Mouse (Mus musculus): ENCODE measurements around the gene Insl6.

Gene Insl6

DNA sequence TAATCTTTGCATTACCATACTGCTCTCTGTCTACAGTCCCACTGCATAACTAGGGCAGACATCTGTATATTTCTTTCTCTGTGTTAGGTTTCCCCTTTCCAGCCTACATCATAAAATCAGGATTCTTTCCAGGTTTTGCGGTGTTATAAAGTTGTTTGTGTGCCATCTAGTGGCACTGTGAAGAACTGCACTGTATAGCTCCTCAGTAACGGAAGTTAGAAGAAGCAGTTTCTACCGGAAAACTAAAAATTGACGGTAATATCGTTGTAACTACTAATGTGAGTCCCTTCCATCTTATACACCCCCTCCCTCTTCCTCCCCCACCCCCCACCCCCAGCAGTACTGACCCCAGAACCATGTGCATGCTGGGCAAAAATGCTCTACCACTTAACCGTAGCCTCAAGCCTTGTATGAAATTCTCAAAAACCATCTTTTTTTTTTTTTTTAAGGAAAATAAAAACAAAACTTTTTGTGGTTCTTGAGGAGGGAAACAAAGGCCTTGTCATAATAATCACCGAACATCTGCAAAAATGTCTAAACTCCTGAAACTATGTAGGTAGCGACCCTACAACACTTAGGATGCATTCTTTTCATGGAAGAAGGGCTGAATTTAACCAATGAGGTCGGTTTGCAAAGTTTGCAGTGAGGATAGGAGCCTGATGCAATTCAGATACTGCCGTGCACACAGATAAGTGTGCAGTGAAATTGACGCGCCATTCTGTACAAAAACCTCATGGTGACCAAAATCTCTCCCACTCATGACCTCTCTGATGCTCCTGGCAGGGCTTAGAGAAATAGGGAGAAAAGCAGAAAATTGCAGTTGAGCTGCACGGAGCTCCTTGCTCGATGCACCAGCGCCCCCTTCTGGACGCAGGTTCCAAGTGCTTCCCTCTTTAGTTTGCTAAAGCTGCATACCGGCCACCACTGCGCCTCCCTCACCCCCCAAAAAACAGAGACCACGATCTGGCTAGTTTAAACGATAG lies 30.0 kb upstream of the Insl6 start:
- peak; percentile 77 for DNase-seq (ENCODE audit: inconsistent ontology term)

DNA sequence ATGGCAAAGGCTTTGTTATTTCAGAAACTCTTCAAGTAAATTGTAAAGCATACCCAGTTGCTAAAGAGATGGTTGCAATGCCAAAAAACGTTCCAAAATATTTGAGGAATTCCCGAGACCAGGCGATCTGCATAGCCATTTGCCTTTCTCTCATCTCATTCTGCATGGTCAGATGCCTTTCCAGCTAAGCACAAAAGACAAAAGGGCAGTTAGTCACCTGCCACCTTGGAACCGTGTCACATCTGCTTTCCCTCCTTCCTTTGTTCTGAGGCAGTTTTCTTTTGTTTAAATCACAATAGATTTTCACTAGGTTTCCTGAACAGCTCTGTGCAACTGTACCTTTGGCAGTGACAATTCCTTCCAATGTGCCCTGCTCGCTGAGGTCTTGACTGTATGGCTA lies 25.8 kb upstream of the Insl6 start:
- peak; percentile 86 for DNase-seq (ENCODE audit: inconsistent ontology term)

DNA sequence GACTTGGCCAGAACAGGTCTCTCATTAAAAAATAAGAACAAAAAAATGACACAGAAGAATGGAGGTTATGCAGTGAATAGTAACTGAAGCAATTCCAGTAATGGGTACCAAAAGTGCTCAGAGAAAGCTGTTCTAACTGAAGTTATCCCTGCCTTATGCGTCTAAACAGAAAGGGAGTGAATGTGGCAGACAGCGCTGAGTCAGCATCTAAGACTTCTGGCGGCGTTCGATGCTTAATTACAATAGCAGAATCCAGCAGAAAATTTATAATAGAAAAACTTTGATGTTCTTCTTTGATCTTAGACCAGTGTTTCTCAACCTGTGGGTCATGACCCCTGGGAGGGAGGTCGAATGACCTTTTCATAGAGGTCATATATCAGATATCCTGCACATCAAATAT lies 20.5 kb upstream of the Insl6 start:
- no peak for DNase-seq (ENCODE audit: inconsistent ontology term)

DNA sequence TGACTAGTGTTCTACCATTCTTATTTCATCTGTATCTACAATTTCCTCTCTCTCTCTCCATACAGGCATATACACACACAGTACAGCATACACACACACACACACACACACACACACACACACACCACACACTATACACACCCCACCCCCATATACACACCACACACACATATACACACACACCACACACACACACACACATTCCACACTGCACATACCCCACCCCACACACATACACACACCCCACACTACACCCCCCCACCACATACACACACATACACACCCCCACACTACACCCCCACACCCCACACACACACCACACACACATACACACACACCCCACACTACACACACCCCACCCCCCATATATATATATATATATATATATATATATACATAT lies 19.7 kb upstream of the Insl6 start:
- DNase-seq (ENCODE audit: inconsistent ontology term): no peak

DNA sequence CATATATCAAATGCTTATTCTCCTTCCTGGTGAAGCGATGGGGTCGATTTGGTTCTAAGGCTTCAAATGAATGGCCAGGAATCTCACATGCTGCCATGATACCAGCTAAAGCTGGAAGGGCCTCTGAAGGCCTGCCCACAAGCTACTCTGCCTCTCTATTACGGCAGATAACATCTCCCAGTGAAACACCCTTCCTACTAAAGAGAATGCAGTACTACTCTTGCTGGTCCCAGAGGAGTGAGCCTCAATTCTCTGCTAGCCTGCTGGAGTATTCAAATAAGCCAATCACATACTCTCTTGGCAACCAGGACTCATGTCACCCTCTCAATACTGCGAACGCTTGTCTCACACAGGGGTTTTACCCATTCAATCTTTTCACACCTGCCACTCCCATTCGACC lies 17.1 kb upstream of the Insl6 start:
- DNase-seq (ENCODE audit: inconsistent ontology term): no peak

DNA sequence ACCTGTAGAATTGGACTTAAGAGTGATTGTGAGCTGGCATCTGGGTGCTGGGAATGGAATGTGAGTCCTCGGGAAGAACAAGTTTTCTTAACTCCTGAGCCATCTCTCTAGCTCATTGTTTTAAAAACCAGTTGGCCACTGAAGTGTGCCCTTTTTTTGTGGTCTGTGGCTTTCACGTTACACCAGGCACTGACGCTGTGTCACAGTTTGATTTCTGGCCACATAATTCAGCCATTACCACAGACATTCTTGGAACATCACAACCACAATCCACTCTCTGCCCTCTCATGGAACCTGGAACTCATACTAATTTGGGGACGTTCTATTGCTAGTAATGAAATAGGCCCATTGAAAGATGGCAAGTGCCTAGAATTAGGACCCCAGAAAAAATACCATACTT lies 15.9 kb upstream of the Insl6 start:
- DNase-seq (ENCODE audit: inconsistent ontology term): peak; percentile 85

DNA sequence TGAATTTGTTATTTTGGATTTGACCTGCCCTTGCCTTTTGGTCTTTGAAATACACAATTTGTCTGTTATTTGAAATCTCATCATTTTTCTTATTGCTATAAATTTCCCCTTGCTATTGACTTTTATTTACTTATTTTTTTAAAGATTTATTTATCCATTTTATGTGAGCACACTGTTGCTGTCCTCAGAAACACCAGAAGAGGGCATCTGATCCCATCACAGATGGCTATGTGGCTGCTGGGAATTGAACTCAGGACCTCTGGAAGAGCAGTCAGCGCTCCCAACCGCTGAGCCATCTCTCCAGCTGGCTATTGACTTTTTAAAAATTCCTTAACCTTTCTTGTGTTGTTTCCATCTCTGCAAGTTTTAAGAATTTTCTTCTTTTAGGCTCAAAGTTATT lies 11.5 kb upstream of the Insl6 start:
- DNase-seq (ENCODE audit: inconsistent ontology term): no peak

DNA sequence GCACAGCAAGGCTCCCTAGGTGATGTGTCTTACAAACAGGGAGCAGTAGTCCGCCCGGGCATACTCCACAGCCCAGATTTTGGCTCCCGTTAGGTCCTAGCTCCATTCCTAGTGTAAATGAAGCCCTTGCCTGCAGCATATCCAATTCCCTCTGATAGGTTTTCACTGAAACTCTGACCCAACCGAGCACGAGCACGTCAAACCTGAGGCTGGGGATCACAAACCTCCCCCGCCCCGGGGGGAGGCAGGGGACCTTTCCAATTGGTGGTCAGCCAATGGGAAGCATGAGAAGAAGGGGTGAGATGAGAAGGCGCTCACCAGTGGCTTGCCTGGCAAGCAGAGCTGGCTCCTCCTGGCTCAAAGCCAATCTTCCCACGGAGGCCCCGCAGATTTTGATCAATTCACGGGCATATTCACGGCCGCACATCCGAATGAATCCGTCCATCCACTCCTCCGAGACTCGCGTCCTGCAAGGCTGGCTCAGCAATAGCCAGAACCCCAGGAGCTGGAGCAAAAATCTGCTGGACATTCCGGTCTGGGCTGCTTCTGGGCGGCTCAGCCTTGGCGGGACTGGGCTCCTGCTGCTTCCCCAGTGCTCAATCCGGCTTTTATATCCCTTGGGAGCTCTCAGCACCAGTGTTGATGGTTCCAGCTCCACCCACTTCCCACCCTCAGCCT lies 9.1 kb upstream of the Insl6 start, which contains the start of gene Rln1:
Rln1 (minus strand) TSS at position 603 of the 678 bp plus-strand sequence.
- peak; percentile 71 for DNase-seq (ENCODE audit: inconsistent ontology term)

DNA sequence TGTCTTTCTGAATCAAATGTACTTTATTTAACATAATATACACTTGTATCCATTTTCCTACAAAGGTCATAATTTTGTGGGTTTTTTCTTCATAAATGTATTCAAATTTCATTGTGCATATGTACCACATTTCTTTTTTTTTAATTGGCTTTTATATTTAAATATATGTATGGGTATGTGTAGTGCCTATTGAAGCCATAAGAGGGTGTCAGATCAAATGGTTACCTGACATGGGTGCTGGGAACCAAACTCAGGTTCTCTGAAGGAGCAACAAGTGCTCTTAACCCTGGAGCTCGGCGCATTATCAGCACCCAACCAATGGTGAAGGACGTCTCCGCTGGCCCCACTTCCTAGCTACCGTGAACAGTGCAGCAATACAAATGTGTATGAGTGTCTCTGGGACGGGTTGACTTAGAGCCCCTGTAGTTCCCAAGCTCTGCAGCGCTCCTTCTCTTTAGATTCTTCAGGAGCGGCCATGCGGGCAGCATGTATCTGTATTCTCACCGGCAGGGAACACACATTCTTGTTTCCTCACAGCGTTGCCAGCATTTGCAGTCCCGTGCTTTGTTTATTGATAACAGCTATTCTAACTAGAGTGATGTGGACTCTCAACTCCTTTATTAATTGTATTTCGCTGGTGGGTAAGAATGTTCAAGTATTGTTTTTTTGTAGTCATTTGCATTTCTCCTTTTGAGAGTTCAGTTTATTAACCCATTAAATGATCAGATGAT lies 1.8 kb upstream of the Insl6 start:
- DNase-seq (ENCODE audit: inconsistent ontology term): no peak

DNA sequence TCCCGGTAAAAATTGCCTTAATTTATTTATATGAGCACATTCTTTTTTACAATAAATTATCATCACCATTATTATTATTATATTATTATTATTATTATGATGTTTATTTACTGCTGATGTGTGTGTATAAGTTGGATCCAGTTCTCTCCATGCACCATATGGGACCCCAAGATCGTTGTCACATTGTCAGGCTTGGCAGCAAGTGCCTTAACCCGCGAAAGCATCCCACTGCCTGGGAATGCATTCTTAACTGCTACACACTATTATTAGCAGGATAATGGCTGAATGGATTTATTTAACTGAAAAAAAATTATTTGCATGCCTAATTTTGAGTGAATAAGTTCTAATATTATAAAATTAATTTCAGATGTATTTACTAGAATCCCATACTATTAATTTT lies 1.2 kb upstream of the Insl6 start:
- DNase-seq (ENCODE audit: inconsistent ontology term): no peak

DNA sequence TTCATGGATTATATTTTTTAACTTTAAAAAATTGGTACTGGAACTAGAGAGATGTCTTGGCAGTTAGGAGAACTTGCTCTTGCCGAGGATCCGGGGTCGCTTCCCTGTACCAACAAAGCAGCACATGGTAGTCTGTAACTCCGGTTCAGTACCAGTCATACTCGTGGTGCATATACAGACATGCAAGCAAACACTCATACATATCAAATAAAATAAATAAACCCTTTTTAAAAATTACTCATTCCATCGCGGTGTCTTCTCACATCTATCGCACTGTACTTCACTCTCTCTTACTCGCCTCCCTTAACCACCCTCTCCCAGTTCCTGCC lies 660 bp upstream of the Insl6 start:
- DNase-seq (ENCODE audit: inconsistent ontology term): no peak

DNA sequence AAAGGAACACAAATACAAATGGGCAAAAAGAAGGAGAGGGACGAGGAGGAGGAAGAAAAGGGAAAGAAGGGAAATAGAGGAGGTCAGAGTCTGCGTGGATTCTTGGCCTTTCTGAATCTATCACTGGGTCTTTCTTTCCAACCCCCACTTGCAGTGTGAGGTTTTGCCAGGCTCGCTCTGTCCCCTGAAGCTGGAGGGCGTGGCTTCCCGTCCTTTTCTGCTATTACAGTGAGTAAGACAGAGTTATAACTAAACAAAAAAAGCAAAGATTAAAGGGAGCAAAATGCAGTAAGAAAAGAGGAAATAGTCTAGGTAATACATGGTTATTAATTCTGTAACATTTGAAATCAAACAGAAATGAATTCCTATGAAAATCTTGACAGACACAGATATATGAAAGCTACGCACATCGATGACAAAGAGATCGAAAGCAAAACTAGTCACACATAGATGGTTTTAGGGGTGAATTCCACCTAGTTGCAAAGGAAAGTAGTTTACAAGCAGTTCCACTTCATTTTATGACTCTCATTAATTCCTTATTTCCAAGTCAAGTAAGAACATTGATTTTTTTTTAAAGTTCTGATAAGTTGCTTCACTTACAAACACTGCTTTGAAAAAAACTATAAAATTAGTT lies 1.6 kb downstream of the Insl6 start:
- DNase-seq (ENCODE audit: inconsistent ontology term): no peak

DNA sequence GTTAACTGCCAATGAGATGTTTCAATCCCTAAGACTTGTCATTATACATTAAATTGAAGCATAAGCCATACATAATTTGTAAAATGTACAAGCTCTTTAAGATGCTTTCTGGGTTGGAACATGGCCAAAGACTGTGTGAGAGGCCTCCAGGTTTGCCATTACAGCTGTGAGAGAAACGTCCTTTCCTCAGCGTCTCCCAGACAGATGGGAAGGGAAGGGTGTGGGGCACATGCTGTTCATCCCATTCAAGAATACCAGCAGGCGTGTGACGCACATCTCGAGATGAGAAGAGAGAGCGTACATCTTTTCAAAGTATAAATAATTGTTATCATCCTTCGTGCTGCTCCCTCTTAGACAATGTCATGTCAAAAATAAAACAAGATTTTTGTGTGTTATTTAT lies 12.5 kb downstream of the Insl6 start:
- DNase-seq (ENCODE audit: inconsistent ontology term): no peak

DNA sequence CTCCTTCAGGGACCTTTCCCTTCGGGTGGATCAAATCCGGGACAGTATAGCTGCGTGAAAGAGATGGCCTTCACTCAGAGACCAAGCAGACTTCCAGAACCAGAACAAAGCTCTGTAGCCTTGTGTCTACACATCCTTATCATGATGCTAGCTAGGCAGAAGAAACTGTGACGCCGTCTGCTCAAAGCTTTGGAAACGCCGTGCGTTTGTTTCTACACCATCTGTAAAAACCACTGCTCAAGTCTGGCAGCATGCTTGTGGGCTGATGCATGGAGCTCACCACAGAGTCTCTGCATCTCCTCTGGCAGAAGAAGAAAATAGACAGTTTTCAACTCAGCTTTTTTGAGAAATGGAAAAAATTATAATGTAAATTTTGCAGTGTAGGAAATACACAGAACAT lies 13.4 kb downstream of the Insl6 start:
- DNase-seq (ENCODE audit: inconsistent ontology term): no peak

DNA sequence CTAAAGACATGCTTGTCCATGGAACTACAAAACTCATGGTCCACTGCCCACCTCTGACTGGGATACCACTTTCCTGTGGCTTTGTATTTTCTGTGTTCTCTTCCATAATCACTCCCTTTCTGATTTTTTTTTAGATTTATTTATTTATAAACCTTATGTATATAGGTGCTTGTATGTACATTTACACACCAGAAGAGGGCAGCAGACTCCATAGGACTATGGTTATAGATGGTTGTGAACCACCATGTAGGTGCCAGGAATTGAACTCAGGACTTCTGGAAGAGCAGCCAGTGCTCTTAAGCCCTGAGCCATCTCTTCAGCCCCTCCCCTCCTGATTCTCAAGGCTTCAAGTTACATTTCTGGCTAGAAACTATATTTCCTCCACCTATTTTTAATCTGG lies 16.3 kb downstream of the Insl6 start:
- no peak for DNase-seq (ENCODE audit: inconsistent ontology term)

DNA sequence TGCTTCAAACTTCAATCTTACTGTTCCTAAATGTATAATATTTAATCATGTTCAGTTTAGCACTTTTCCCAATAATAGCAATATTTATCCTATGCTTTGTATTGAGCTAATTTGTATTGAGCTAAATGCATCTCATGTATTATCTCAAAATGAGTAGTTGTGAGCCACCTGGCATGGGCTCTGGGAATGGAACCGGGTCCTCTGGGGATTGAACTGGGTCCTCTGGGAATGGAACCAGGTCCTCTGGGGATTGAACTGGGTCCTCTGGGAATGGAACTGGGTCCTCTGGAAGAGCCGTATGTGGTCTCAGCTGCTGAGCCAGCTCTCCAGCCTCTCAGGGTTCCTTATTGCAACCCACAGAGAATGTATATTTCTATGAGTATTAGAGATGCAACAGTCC lies 23.0 kb downstream of the Insl6 start:
- DNase-seq (ENCODE audit: inconsistent ontology term): no peak

DNA sequence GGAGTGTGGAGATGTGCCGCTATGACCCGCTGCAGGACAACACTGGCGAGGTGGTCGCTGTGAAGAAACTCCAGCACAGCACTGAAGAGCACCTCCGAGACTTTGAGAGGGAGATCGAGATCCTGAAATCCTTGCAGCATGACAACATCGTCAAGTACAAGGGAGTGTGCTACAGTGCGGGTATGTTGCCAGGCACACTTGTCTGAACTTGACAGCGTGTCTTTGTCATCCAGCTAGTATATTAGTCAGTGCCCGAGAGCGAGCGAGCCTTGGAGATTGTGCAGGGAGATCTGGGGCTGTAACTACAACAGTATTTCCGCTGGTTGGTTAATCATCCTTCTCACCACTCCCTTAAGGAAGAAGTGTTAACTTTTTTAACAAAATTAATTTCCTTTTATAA lies 24.2 kb downstream of the Insl6 start:
- DNase-seq (ENCODE audit: inconsistent ontology term): no peak

DNA sequence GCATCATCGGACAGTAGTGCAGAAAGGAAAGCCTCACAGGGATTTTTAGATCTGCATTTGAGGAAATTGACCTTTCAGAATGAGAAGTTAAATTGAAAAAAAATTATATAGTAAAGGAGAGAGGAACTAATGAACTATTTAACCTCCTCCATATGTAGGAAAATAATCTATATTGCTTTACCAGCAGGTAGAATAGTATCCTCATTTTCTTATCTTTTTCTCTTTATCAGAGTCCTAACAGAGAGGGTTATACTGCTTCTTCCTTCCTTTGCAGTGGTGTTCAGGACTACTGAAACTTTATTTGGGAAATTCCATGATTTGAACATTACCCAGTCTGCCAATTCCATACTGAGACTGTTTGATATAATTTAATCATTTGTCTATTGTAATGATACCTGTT lies 27.8 kb downstream of the Insl6 start:
- DNase-seq (ENCODE audit: inconsistent ontology term): no peak

DNA sequence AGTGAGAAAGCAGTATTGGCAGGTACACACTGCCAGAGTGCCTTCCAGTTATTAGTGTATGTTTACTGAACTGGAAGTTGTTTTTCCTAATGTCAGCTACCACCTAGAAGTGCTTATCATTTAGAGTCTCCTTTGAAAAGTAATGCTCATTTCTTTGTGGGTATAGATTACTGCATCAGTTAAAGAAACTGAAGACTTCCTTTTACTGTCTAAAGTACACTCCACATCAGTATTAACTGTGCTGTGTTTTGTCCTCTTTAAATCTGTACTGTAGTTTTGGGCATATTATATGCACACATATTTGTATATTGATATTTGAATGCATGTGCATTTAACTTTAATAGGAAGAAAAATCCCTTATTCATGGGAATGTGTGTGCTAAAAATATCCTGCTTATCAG lies 29.0 kb downstream of the Insl6 start:
- DNase-seq (ENCODE audit: inconsistent ontology term): no peak

DNA sequence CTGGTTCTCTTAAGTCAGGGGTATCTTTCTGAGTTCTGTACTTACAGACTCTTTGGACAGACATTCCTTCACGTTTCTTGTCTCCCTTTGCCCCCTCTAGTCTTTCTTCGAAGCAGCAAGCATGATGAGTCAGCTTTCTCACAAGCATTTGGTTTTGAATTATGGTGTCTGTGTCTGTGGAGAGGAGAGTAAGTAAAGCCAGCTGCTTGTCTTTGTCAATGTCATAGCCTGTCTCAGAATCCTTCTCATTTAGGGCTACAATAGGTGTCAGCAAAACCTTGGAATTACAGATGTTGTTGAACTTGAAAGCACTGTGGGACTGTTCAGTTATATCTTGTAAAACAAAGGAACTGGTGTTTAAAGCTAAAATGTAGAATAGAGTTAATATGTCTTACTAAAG lies 30.4 kb downstream of the Insl6 start:
- DNase-seq (ENCODE audit: inconsistent ontology term): peak; percentile 14

DNA sequence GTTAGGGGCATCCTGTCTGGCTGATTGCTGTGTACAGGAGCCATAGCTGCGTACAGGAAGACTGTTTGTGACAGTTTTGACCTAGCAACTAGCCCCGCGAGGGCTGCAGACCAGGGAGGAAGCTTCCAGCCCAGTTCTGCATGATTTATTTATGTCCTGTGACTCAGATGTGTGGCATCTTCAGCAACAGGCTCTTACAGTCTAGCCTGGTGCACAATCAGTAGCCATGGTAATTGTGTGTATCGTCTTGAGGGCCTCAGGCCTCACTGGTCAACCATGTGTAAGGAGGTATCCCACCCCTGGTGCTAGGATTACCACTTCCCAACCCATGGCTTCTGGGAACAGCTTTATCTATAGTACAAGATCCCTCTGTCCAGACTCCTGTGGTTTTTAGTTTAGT lies 32.6 kb downstream of the Insl6 start:
- peak; percentile 45 for DNase-seq (ENCODE audit: inconsistent ontology term)

DNA sequence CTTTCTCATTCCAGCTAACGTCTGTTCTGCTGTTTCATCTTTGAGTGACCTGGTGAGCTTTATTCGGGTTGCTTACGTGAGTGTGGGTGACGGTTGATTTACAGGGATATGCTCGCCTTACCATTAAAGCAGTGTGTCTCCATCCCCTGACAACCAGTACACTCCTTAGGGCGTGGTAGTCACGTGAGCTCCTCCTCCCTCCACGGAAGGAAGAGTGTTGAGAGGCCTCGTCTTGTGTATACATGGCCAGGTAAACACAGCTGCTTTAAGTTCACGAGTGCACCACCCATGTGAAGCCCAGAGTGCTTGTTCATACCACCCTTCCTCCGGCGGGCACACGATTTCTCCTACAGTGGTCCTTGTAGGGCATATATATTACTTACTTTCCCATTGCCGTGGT lies 33.6 kb downstream of the Insl6 start:
- no peak for DNase-seq (ENCODE audit: inconsistent ontology term)

Data from Muller cell, postnatal 12 days (primary cell).